Mouse (Mus musculus) G1E (cell line): Measurements from ENCODE around the gene Lpar2. TPM values are rescaled to one million over a fixed set of nuclear protein-coding genes. Genes with fewer than 3 reads are reported as not detected.

Source experiments
- ATAC-seq: 2 replicates; pipeline ENCODE4 v1.8.0; 2016; ENCODE audit warnings: mild to moderate bottlenecking; ENCODE audit not compliant: insufficient number of reproducible peaks, poor library complexity, low FRiP score, severe bottlenecking; ENCODE audit errors: extremely low read depth
- DNase-seq: peaks from one replicate; pipeline ENCODE4 v3.0.0; 2012; ENCODE audit warnings: low spot score
- H3K27me3 ChIP-seq: 2 replicates; pipeline ENCODE4 v1.6.1; 2012; ENCODE audit warnings: mild to moderate bottlenecking, low read length, inconsistent platforms; ENCODE audit not compliant: insufficient read depth
- H3K36me3 ChIP-seq: replicated peaks from 2 replicates; pipeline ENCODE3; 2012; ENCODE audit warnings: mild to moderate bottlenecking, inconsistent platforms
- H3K4me1 ChIP-seq: 2 replicates; pipeline ENCODE4 v1.6.1; 2012; ENCODE audit warnings: low read depth, low read length, inconsistent platforms, mixed read lengths; ENCODE audit not compliant: insufficient read depth
- H3K4me3 ChIP-seq: 2 replicates; pipeline ENCODE4 v1.5.1; 2012; ENCODE audit warnings: low read depth, mild to moderate bottlenecking, inconsistent platforms, low read length, moderate library complexity, mixed read lengths
- H3K9me3 ChIP-seq: replicated peaks from 2 replicates; pipeline ENCODE4 v1.6.1; 2012; ENCODE audit warnings: inconsistent platforms
- CTCF ChIP-seq: IDR thresholded peaks from 2 replicates; pipeline ENCODE4 v1.5.1; 2012; ENCODE audit warnings: low read depth, low read length, inconsistent platforms, mixed read lengths
- GATA1 ChIP-seq: IDR thresholded peaks from 2 replicates; pipeline ENCODE4 v1.6.1; 2012; ENCODE audit warnings: borderline replicate concordance, low read length, inconsistent platforms, mixed read lengths
- GATA2 ChIP-seq: IDR thresholded peaks from 2 replicates; pipeline ENCODE4 v1.6.1; 2012; ENCODE audit warnings: low read depth, low read length, inconsistent platforms, borderline replicate concordance
- POLR2AphosphoS5 ChIP-seq: IDR thresholded peaks from 2 replicates; pipeline ENCODE4 v1.6.1; 2012; ENCODE audit warnings: low read depth, low read length, inconsistent platforms; ENCODE audit not compliant: insufficient replicate concordance
- TAL1 ChIP-seq: conservative IDR thresholded peaks from 2 replicates; pipeline ENCODE4 v1.6.1; 2012; ENCODE audit warnings: low read depth, low read length, inconsistent platforms, mixed read lengths
- polyA plus RNA-seq: library from polyadenylated mRNA; stranded (reverse); fragments of >175 nt; gene quantifications from 2 replicates; pipeline ENCODE4 v1.2.3, GENCODE M21; 2012
- total RNA-seq, 2 experiments: library from RNA; stranded (forward) in 1 of 2; stranded (reverse) in 1 of 2; fragments of 200-1000 nt in 1 of 2; fragments of >200 nt in 1 of 2; fragmentation: Nextera tagmentation in 1 of 2; gene quantifications; 2 replicates each; pipeline ENCODE4 v1.2.3; 2014 to 2017

Lpar2 gene
- total and polyA plus RNA-seq, 3 experiments = 0.69 to 4.3 (median 1.8) TPM

DNA sequence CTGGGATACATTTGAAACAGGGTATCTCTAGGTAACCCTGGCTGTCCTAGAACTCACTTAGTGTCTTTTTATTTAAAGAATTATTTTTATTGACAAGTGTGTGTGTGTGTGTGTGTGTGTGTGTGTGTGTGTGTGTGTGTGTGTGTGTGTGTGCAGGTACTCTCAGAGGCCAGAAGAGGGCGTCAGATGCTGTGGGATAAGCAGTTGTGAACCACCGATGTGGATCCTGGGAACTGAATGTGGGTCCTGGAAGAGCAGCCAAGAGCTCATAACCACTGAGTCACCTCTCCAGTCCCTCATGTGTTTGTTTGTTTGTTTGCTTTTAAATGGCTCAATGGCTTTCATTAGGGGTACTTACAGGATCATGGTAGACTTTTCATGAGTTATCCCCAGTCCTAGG, 7.3 kb upstream of the Lpar2 start:
- no peak for ATAC-seq

DNA sequence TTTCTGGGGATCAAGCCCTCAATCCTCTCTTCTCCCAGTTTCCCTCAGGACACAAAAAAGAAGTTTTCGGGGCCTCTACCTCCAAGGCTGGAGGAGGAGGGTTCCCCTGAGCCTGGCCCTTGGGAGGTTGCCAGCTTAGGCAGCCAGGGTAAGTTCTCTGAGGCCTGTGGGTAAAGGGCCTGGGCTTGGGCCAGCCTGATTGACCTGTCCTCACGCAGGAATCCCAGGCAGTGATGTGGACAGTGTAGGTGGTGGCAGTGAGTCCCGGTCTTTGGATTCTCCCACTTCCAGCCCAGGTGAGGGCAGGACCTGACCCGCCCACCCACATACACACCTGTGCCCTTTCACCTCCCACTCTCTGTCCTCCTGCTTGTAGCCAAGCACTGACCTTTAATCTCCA, 6.8 kb upstream of the Lpar2 start:
- H3K4me3 ChIP-seq = no peak overlapping the region
- ATAC-seq (no peak), DNase-seq (no peak)
- H3K9me3 ChIP-seq = peaks cover 4% of the 10 kb centered on the region; the same call in 1 of the 2 replicates
- H3K36me3 ChIP-seq = peaks cover 97% of the 10 kb centered on the region
- peaks cover 16% of the 10 kb centered on the region for H3K4me1 ChIP-seq
- H3K27me3 ChIP-seq = no peaks in the 10 kb centered on the region
- TF ChIP-seq POLR2AphosphoS5 = no peak
- no peak for TF ChIP-seq GATA2
- TF ChIP-seq GATA1 = no peak

More for the DNA sequence above, 7.3 kb upstream of the Lpar2 start:
- Histone ChIP-seq H3K4me3 (no peak overlapping the region), H3K4me1 (peaks cover 21% of the 10 kb centered on the region), H3K27me3 (no peaks in the 10 kb centered on the region), H3K36me3 (peaks cover 97% of the 10 kb centered on the region), H3K9me3 (peaks cover 4% of the 10 kb centered on the region; the same call in 1 of the 2 replicates)
- TF ChIP-seq TAL1 = no peak
- TF ChIP-seq GATA1 = no peak
- TF ChIP-seq POLR2AphosphoS5 = no peak
- no peak for TF ChIP-seq GATA2
- no peak for TF ChIP-seq CTCF
- DNase-seq = no peak

DNA sequence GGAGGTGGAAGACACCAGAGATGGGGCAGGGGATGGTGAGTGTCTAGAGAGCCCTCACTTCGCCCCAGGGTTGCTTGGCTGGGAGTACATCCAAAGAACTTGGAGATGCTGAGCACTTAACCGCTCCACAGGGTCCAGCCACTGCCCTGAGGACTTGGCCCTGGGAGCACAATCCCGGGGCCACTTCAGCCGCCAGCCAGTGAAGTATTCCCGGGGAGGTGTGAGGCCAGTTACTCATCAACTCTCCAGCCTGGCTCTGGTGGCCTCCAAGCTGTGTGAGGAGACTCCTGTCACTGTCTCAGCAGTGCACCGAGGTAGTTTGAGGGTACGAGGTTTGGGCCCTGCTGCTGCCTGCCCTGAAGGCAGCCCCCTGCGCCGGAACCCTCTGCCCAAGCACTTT, 1.8 kb upstream of the Lpar2 start:
- TF ChIP-seq GATA1 (no peak), POLR2AphosphoS5 (no peak), TAL1 (no peak), GATA2 (no peak), CTCF (no peak)
- ATAC-seq = no peak
- Histone ChIP-seq H3K4me1 (peaks cover 37% of the 10 kb centered on the region), H3K4me3 (no peak overlapping the region), H3K27me3 (peaks cover 6% of the 10 kb centered on the region; the same call in 1 of the 2 replicates), H3K9me3 (no peaks in the 10 kb centered on the region), H3K36me3 (peaks cover 75% of the 10 kb centered on the region)
- DNase-seq = no peak

DNA sequence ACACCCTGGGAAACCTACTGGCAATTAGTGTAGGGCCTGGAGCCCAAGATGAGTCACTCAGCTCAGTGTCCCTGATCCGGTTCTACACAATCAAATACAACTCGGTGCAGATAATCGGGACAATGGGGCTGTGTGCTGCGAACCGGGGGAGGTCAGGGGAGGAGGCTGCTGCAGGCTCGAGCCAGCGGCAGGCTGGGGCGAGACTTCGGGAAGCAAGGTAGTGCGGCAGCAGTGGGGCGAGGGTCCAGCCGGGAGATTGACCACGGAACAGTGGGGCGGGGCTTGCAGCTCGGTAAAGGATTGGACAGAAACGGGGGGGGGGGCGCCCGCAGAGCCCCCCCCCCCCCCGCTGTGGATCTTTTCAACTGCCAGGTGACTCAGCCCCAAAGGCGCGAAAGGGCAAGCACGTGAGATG, 251 bp upstream of the Lpar2 start:
- DNase-seq = peak; percentile 58
- no peak for TF ChIP-seq POLR2AphosphoS5
- TF ChIP-seq GATA2 = no peak
- TF ChIP-seq CTCF = no peak
- TF ChIP-seq TAL1 = no peak
- no peak for TF ChIP-seq GATA1
- H3K36me3 ChIP-seq = peaks cover 71% of the 10 kb centered on the region
- H3K9me3 ChIP-seq = no peaks in the 10 kb centered on the region
- H3K4me1 ChIP-seq = peaks cover 32% of the 10 kb centered on the region
- ATAC-seq = peak; percentile 51
- H3K27me3 ChIP-seq = peaks cover 6% of the 10 kb centered on the region; the same call in 1 of the 2 replicates
- peak overlapping the region; percentile 75 for H3K4me3 ChIP-seq

DNA sequence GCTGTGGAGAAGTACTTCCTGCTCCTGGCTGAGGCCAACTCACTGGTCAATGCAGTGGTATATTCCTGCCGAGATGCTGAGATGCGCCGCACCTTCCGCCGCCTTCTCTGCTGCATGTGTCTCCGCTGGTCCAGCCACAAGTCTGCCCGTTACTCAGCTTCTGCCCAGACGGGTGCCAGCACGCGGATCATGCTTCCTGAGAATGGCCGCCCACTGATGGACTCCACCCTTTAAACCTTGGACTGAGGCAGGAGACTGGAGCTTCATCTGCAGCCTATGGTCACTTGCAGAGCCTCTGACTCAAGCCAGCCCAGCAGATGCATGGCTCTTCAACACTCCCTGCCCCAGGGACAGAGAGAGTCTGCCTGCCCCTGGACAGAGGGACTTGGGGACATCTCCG, 4.1 kb downstream of the Lpar2 start:
- TF ChIP-seq POLR2AphosphoS5 = no peak
- no peak for TF ChIP-seq CTCF
- no peak for TF ChIP-seq GATA1
- TF ChIP-seq TAL1 = no peak
- TF ChIP-seq GATA2 = no peak
- no peak overlapping the region for H3K4me3 ChIP-seq
- H3K4me1 ChIP-seq = peaks cover 31% of the 10 kb centered on the region
- peaks cover 6% of the 10 kb centered on the region; the same call in 1 of the 2 replicates for H3K27me3 ChIP-seq
- ATAC-seq (no peak), DNase-seq (no peak)
- H3K36me3 ChIP-seq = peaks cover 41% of the 10 kb centered on the region
- H3K9me3 ChIP-seq = no peaks in the 10 kb centered on the region

DNA sequence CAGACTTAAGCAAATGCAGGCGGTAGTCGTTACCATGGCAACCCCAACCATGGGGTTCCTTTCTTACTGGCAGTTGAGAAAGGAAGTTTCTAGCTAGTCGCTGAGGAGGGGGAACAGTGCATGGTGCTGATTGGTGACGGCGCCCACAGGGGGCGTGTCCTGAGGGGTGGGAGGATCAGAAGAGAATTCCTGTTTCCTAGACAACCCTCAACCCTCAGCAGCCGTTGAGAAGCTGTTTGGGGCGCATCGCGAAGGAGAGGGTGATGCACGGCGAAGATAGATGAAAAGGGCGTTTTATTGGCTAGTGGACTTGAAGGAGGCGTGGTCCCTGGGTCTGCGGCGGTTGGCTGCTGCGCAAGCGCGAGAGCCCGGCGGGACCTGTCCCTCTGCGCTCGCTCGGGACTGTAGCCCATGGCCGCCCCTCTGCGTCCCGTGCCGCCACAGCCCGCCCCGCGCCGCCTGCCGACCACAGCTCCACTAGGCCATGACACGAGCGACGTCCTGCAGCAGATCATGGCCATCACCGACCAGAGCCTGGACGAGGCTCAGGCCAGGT, 10.1 kb downstream of the Lpar2 start, which contains the start of gene Pbx4:
Gene Pbx4 (plus strand): TSS at position 194 of the 556 bp plus-strand sequence.
- Histone ChIP-seq H3K4me1 (peaks cover 18% of the 10 kb centered on the region), H3K4me3 (peak within 1 kb of the TSS; percentile 80), H3K9me3 (no peaks in the 10 kb centered on the region), H3K27me3 (no peaks in the 10 kb centered on the region; the same call in 1 of the 2 replicates), H3K36me3 (peaks cover 10% of the 10 kb centered on the region)
- ATAC-seq = peak; percentile 87
- peak; percentile 71 for DNase-seq
- TF ChIP-seq TAL1 (no peak), POLR2AphosphoS5 (no peak), GATA1 (no peak), CTCF (no peak), GATA2 (no peak)
